Mouse (Mus musculus) C2C12 (cell line): ENCODE results near the gene 2200002J24Rik.

Experiments
- CTCF ChIP-seq: IDR thresholded peaks from one replicate; pipeline ENCODE4 v1.5.1; 2011; ENCODE audit not compliant: control insufficient read depth, insufficient read depth, insufficient read length
- MYOG ChIP-seq: IDR thresholded peaks from one replicate; pipeline ENCODE4 v1.6.1; 2011; ENCODE audit not compliant: control insufficient read depth, insufficient read length; ENCODE audit errors: extremely low read depth

GRCm38 (mm10) chr7:30665321-30665720 lies 33.4 kb upstream of the 2200002J24Rik start:
- no peak for TF ChIP-seq CTCF
- TF ChIP-seq MYOG, result no peak
